Mouse (Mus musculus) erythroid progenitor cell, adult 5-6 weeks (primary cell): ENCODE data around the gene Gm14418. TPM values are rescaled to one million over a fixed set of nuclear protein-coding genes. Genes with fewer than 3 reads are reported as not detected.
"Not testable (repeated sequence)": the region's sequence is repeated elsewhere in the genome, so short reads cannot be mapped to it uniquely, and the experiment has no call there.

ENCODE experiments used
- ATAC-seq: replicated peaks from 2 replicates; pipeline ENCODE4 v1.8.0; 2016; ENCODE audit warnings: moderate number of reproducible peaks, mild to moderate bottlenecking, moderate TSS enrichment, inconsistent platforms; ENCODE audit not compliant: poor library complexity, low FRiP score, severe bottlenecking
- total RNA-seq, 2 experiments: library from RNA; stranded (forward) in 1 of 2; stranded (reverse) in 1 of 2; fragments of 150-400 nt in 1 of 2; fragments of 186-747, 209-891 nt in 1 of 2; gene quantifications; 2 replicates each; pipeline versions ENCODE4 v1.2.3 to v1.2.4; 2015 to 2017; ENCODE audit warnings: low replicate concordance in 2 of 2

Gm14418 gene
- not detected in 2 replicates for total RNA-seq (2015; ENCODE audit: low replicate concordance)
- total RNA-seq (2017; ENCODE audit: low replicate concordance), result not detected in 2 replicates

- ATAC-seq, result not testable (repeated sequence)
These were observed at the start of gene Gm14418 for GRCm38 (mm10) chr2:177398096-177398495. Gene Gm14418 (minus strand): TSS chr2:177398320.

Other genes starting within 250 kb of the Gm14418 start
- gene Gm14410, start 191.9 kb downstream of the Gm14418 start, total RNA-seq (2015; ENCODE audit: low replicate concordance), result not detected in 2 replicates
- 1.3 TPM in 1 of 2 replicates, not detected in the other for gene Gm14410, start 191.9 kb downstream of the Gm14418 start, total RNA-seq (2017; ENCODE audit: low replicate concordance)
- not detected in 2 replicates for gene Gm14409, start 131.3 kb downstream of the Gm14418 start, total RNA-seq (2015; ENCODE audit: low replicate concordance)
- gene Gm14409, start 131.3 kb downstream of the Gm14418 start, total RNA-seq (2017; ENCODE audit: low replicate concordance), result not detected in 2 replicates
- gene Gm14412, start 74.0 kb downstream of the Gm14418 start, total RNA-seq (2015; ENCODE audit: low replicate concordance), result not detected in 2 replicates
- not detected in 2 replicates for gene Gm14412, start 74.0 kb downstream of the Gm14418 start, total RNA-seq (2017; ENCODE audit: low replicate concordance)
- gene Zfp970, start 66.4 kb upstream of the Gm14418 start, total RNA-seq (2015; ENCODE audit: low replicate concordance), result not detected in 2 replicates
- 0.39 TPM in 1 of 2 replicates, not detected in the other for gene Zfp970, start 66.4 kb upstream of the Gm14418 start, total RNA-seq (2017; ENCODE audit: low replicate concordance)
- not detected in 2 replicates for gene Gm14403, start 99.9 kb upstream of the Gm14418 start, total RNA-seq (2015; ENCODE audit: low replicate concordance)
- gene Gm14403, start 99.9 kb upstream of the Gm14418 start, total RNA-seq (2017; ENCODE audit: low replicate concordance), result not detected in 2 replicates
- gene Gm14406, start 179.9 kb upstream of the Gm14418 start, total RNA-seq (2015; ENCODE audit: low replicate concordance), result not detected in 2 replicates
- gene Gm14406, start 179.9 kb upstream of the Gm14418 start, total RNA-seq (2017; ENCODE audit: low replicate concordance), result not detected in 2 replicates